Mouse (Mus musculus) spleen, adult 2 months (tissue): ENCODE results near the gene Rnf144a. TPM values are rescaled to one million over a fixed set of nuclear protein-coding genes. Genes with fewer than 3 reads are reported as not detected.

Experiments used
- DNase-seq, 2 experiments: peaks; one replicate each; pipeline versions ENCODE4 v3.0.0 to v3.0.0-alpha.2; 2012 to 2021; ENCODE audit warnings: low spot score in 2 of 2, low read depth in 1 of 2
- H3K27ac ChIP-seq: fragments of 200-500 bp; 2 replicates; pipeline ENCODE4 v1.5.1; 2012; ENCODE audit warnings: low read length, inconsistent platforms; ENCODE audit not compliant: insufficient read depth
- H3K27me3 ChIP-seq: fragments of 200-500 bp; 2 replicates; pipeline ENCODE4 v1.6.1; 2012; ENCODE audit warnings: mild to moderate bottlenecking, moderate library complexity, low read length, inconsistent platforms; ENCODE audit not compliant: control insufficient read depth, insufficient read depth
- H3K36me3 ChIP-seq: fragments of 200-500 bp; 2 replicates; pipeline ENCODE4 v1.6.1; 2012; ENCODE audit warnings: mild to moderate bottlenecking, low read length, inconsistent platforms; ENCODE audit not compliant: control insufficient read depth, insufficient read depth
- H3K4me1 ChIP-seq: fragments of 200-500 bp; 2 replicates; pipeline ENCODE4 v1.6.1; 2011; ENCODE audit warnings: inconsistent platforms; ENCODE audit not compliant: control insufficient read depth, insufficient read depth, insufficient read length
- H3K4me3 ChIP-seq: fragments of 200-500 bp; 2 replicates; pipeline ENCODE4 v1.5.1; 2011; ENCODE audit warnings: mild to moderate bottlenecking, inconsistent platforms; ENCODE audit not compliant: insufficient read depth, insufficient read length; ENCODE audit errors: extremely low read depth
- CTCF ChIP-seq: fragments of 200-500 bp; IDR thresholded peaks from 2 replicates; pipeline ENCODE4 v1.5.1; 2011; ENCODE audit warnings: mild to moderate bottlenecking, inconsistent platforms; ENCODE audit not compliant: insufficient read depth, insufficient read length, insufficient replicate concordance; ENCODE audit errors: extremely low read depth
- POLR2A ChIP-seq: fragments of 200-500 bp; IDR thresholded peaks from 2 replicates; pipeline ENCODE4 v1.6.1; 2011; ENCODE audit warnings: low read depth, low read length, inconsistent platforms
- WGBS: fragments of 180-500 bp; shearing (Covaris S2); methylation state at CpG from one replicate; pipeline ENCODE4 v1.1.7; 2018; 5-methylcytosine and 5-hydroxymethylcytosine counted together
- polyA plus RNA-seq: library from polyadenylated mRNA; depleted of rRNA; stranded (reverse); fragments of >200 nt; gene quantifications from 2 replicates; pipeline ENCODE4 v1.2.3, GENCODE M21; 2012

Gene Rnf144a
- polyA plus RNA-seq, 1 experiment, result 17.7 TPM

DNA sequence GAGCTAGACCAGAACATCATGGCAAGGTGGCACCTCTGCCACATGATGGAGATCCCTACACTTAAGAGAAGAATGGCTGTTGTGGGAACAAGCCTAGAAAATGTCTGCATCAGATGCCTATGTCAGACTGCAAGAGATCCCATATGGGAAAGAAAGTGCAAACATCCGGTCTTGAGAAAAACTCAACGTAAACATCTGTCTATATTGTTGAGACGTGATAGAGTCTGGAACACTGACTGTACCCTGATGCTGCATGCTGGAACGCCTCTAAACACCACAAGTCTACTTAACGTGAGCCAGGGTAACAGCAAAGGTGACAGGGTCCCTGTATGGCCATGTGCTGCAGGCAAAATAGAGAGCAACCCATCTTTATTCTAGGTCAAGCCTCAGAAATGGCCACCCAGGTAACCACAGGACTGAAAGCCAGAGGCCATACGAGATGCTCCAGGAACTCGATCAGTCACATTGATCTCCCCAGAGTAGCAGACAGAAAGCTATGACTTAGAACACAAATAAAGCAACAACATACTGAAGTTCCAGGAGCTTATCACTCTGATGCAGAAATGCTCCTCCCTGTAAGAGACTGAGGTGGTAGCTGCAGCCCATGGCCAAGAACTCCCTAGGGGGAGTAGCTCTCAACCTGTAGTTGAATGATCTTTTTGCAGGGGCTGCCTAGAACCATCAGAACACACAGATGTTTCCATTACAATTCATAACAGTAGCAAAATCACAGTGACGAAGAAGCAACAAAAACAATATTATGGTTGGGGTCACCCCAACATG, 38.3 kb downstream of the Rnf144a start:
- WGBS, result 91% methylated on average over 8 of the region's 8 CpGs
- no peaks in the 10 kb centered on the region for H3K27me3 ChIP-seq
- no peak overlapping the region for H3K4me3 ChIP-seq
- H3K36me3 ChIP-seq, result no peaks in the 10 kb centered on the region
- DNase-seq, result no peak
- H3K27ac ChIP-seq, result no peak overlapping the region
- no peak for TF ChIP-seq CTCF
- TF ChIP-seq POLR2A, result no peak
- H3K4me1 ChIP-seq, result no peaks in the 10 kb centered on the region

GRCm38 (mm10) chr12:26373721-26374120, 41.3 kb downstream of the Rnf144a start:
- WGBS, result 95% methylated on average over 7 of the region's 7 CpGs
- no peak for TF ChIP-seq CTCF
- no peak for TF ChIP-seq POLR2A
- H3K36me3 ChIP-seq, result no peaks in the 10 kb centered on the region
- no peak overlapping the region for H3K4me3 ChIP-seq
- H3K4me1 ChIP-seq, result no peaks in the 10 kb centered on the region
- no peak for DNase-seq
- H3K27ac ChIP-seq, result no peak overlapping the region
- no peaks in the 10 kb centered on the region for H3K27me3 ChIP-seq

DNA sequence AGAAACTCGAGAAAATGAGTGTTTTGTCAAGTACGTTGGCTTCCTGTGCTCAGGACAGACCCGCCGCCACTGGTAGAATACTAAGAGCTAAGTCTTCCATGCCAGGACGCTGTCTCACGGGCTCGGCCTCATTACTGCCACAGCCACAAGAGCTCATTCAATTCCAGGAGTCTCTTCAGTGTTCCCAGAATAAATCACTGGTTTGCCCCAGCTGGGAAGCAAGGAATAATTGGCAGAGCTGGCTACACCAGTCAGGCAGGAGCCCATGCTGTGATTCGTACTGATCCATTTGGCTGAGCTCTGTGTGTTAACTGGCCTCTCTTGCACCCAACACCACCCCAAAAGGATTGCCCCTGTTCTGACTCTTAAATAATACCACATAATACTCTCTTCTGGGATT, 45.0 kb downstream of the Rnf144a start:
- no peak for TF ChIP-seq POLR2A
- H3K27me3 ChIP-seq, result no peaks in the 10 kb centered on the region
- DNase-seq, result no peak
- WGBS, result 88% methylated on average over 8 of the region's 8 CpGs
- no peak overlapping the region for H3K27ac ChIP-seq
- H3K4me1 ChIP-seq, result no peaks in the 10 kb centered on the region
- no peak overlapping the region for H3K4me3 ChIP-seq
- H3K36me3 ChIP-seq, result peaks cover 1% of the 10 kb centered on the region; the same call in 1 of the 2 replicates

DNA sequence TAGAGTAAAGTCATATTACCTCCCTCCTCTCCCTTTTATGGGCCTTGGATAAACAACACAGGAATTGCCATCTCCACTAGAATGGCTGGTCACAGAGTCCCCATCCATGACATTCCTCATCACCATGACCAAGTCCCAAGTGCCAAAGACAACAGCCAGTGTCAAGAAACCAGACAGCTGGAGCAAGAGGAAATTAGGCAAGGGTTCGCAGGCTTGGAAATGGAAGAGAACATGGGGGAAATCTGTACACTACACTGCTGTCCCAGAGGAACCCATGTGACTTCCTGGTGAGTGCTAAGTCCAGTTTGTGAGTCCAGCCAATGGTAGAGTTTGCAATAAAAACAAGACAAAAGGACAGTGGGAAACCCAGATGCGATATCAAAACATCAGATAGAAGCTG, 47.7 kb downstream of the Rnf144a start:
- Histone ChIP-seq H3K36me3 (peaks cover 1% of the 10 kb centered on the region; the same call in 1 of the 2 replicates), H3K4me3 (no peak overlapping the region), H3K27me3 (no peaks in the 10 kb centered on the region), H3K4me1 (no peaks in the 10 kb centered on the region), H3K27ac (no peak overlapping the region)
- DNase-seq, result no peak
- no peak for TF ChIP-seq POLR2A
- TF ChIP-seq CTCF, result no peak
- WGBS, result 92% methylated on average over 2 of the region's 2 CpGs

DNA sequence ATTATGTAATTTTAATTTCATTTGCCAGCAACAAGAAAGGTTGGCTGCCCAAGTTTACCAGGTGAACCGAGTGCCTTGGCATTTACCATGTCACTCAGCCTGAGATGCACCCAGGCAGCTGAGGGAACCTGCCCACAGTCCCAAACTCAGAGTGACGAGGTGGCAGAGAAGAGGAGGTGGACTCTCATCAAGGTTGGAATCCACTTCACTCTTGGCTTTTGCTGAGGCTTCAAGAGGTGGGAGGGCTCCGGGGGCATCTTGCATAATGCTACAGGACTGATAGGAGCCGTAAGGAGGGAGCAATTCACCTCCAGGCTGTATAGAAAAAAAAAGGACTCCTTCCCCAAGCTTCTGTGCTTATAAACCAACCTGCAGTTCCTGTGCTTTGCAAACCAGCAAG, 48.7 kb downstream of the Rnf144a start:
- Histone ChIP-seq H3K27ac (no peak overlapping the region), H3K27me3 (no peaks in the 10 kb centered on the region), H3K36me3 (peaks cover 1% of the 10 kb centered on the region; the same call in 1 of the 2 replicates), H3K4me1 (no peaks in the 10 kb centered on the region), H3K4me3 (no peak overlapping the region)
- no peak for DNase-seq
- no peak for TF ChIP-seq POLR2A
- WGBS, result 84% methylated on average over 4 of the region's 4 CpGs

DNA sequence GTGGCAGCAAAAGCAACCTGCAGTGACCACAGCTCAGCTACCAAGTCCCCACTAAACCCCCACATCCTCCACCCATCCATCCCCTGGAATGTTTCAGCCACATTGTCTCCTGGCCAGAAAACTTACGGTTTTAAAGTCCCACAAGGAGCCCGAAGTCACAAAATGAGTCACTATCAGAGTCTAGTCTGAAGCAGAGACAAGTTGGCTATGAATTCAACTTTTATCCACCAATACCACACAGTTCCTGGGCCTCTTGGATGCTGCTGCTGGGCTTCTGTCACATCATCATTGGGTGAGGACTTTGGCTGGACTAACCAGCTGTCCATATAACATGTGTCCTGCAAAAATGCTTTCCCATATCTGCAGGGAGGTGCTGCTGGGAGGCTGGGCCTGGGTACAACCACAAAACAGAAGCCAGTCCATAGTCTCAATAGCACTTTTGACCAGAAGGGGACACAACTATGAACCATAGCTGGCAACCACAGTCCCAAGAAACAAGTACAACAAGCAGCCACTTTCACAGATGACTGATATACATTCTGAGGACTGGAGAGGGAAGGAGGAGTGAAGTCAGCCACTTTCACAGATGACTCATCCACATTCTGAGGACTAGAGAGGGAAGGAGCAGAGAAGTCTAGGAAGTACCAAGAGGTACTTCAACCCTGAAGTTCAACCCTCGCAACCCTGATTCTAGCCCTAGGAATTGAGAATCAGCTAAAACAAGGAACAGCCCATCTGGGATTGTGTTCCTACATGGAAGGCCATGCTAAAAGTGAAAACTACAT, 49.3 kb downstream of the Rnf144a start:
- TF ChIP-seq POLR2A (no peak), CTCF (no peak)
- no peak overlapping the region for H3K4me3 ChIP-seq
- H3K27me3 ChIP-seq, result no peaks in the 10 kb centered on the region
- H3K4me1 ChIP-seq, result no peaks in the 10 kb centered on the region
- 88% methylated on average over 3 of the region's 3 CpGs for WGBS
- no peak overlapping the region for H3K27ac ChIP-seq
- H3K36me3 ChIP-seq, result peaks cover 1% of the 10 kb centered on the region; the same call in 1 of the 2 replicates
- DNase-seq, result no peak

DNA sequence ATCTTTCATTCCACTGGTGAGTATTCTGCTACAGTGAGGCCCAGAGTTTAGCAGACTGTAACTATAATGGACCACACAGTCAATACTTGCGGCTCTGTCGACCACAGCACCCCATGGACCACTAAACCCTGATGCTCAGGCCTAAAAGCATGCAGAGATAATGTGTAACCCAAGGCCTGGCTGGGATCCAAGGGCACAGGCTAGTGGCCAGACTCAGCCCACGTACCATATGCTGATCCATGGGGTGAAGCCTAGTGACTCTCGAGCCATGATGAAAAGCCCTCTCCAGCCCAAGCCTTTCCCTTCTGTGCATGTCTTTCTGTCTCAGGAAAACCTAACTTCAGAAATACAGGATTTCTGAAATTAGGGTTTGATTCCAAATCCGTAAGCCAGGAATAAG, 50.2 kb downstream of the Rnf144a start:
- DNase-seq, result no peak
- Histone ChIP-seq H3K27me3 (no peaks in the 10 kb centered on the region), H3K27ac (no peak overlapping the region), H3K4me1 (no peaks in the 10 kb centered on the region), H3K36me3 (peaks cover 1% of the 10 kb centered on the region; the same call in 1 of the 2 replicates), H3K4me3 (no peak overlapping the region)
- TF ChIP-seq POLR2A, result no peak
- no peak for TF ChIP-seq CTCF
- 91% methylated on average over 5 of the region's 5 CpGs for WGBS
